Mouse (Mus musculus) E14TG2a.4 (cell line): ENCODE data around the gene Hoxa13.

ENCODE experiments used
- CTCF ChIP-seq: conservative IDR thresholded peaks from 2 replicates; pipeline ENCODE4 v1.5.1; 2014; ENCODE audit warnings: low read length
- POU5F1 ChIP-seq: IDR thresholded peaks from 2 replicates; pipeline ENCODE4 v1.6.1; 2014; ENCODE audit warnings: low read length, borderline replicate concordance

DNA sequence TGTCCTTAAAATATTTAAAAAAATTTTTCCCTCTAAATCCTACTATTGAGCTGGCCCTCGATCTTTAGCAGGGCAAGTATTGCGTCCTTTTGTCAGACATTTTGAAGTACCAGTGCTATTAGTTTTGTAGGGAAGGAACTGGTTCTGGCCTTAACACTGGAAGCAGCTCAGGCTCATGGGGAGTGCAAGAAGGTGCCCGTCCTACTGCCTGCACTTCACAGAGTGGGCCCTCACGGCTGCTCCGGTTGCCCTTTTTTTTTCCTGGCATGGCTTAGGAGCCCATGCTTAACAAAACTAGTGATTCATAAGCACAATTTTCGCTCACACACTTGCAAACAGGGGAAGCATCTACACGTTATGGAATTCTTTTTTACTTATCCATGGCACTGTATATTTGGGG lies 21.7 kb downstream of the Hoxa13 start:
- TF ChIP-seq CTCF (no peak), POU5F1 (no peak)
